Comparison of ENCODE assay signal across 23 mouse cellular contexts in the genomic region with DNA sequence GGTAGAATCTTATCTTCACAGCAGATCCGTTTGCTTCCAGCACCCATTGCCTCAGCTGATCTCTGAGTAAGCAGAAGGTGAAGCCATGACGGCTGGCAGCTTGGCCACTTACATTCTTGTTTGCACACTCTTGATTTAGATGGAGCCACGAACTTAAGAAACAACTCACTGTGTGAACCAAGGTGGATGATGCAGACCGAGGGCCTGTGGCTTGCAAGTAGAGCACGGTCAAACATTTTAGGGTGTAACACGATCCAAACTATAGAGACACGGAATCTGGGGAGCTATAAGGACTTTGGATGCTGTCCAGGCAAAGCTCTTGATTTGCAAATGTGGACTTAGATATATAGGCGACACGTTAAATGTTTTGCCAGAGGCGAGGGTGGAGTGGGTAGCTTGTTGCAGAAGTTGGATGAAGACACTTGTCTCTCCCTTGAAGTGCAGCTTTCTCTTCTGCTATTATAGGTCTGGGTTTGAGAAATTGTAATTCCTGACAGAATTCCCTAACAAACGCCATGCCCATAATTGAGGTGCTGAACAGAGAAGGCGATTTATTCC.
A peak's percentile ranks its signal among the peaks of the same experiment; 100 is the strongest.
DNase-seq lines count a peak whose midpoint lies in the region; ATAC-seq lines count a peak whose summit lies in the region.
"Had no signal": no experiment of that assay in that cellular context is flagged by ENCODE, and none has a peak within 500 bp of the region (broad histone marks: within the 10 kb centered on the region; RNA-seq: fewer than 3 reads in every experiment).

No protein-coding gene starts in this region.

- H3K4me1 ChIP-seq in limb, embryonic 12.5 days (replicated peaks): peaks cover 21% of the 10 kb centered on the region
- H3K4me1 ChIP-seq in limb, embryonic 10.5 days: peaks cover 28% of the 10 kb centered on the region
- H3K4me1 ChIP-seq in limb, embryonic 13.5 days: peaks cover 19% of the 10 kb centered on the region

- no peaks in the 10 kb centered on the region for H3K36me3 ChIP-seq in limb, embryonic 12.5 days
- no peaks in the 10 kb centered on the region for H3K36me3 ChIP-seq in limb, embryonic 10.5 days
- no peaks in the 10 kb centered on the region for H3K36me3 ChIP-seq in limb, embryonic 13.5 days
- H3K36me3 ChIP-seq: embryonic facial prominence, embryonic 12.5 days; forebrain, embryonic 12.5 days; heart, embryonic 15.5 days; hindbrain, embryonic 13.5 days had no signal

- H3K9ac ChIP-seq in limb, embryonic 12.5 days (replicated peaks): no peak overlapping the region
- H3K9ac ChIP-seq in limb, embryonic 13.5 days: no peak overlapping the region
- H3K9ac ChIP-seq: embryonic facial prominence, embryonic 12.5 days; forebrain, embryonic 12.5 days; heart, embryonic 15.5 days; hindbrain, embryonic 13.5 days had no signal

- no peaks in the 10 kb centered on the region for H3K9me3 ChIP-seq in limb, embryonic 12.5 days
- no peaks in the 10 kb centered on the region for H3K9me3 ChIP-seq in limb, embryonic 10.5 days (replicated peaks)
- H3K9me3 ChIP-seq in limb, embryonic 13.5 days: no peaks in the 10 kb centered on the region
- H3K9me3 ChIP-seq: embryonic facial prominence, embryonic 12.5 days; forebrain, embryonic 12.5 days; heart, embryonic 15.5 days; hindbrain, embryonic 13.5 days had no signal

- ATAC-seq in frontal cortex, adult (ENCODE audit: low TSS enrichment): peak; percentile 94
- ATAC-seq in limb, embryonic 12.5 days (ENCODE audit: insufficient number of reproducible peaks, insufficient read depth, low FRiP score, low TSS enrichment, low read depth): no peak
- peak; percentile 54; the same call in 1 of the 2 replicates for ATAC-seq in limb, embryonic 13.5 days (ENCODE audit: low FRiP score, low read depth)
- ATAC-seq: forebrain, embryonic 16.5 days; hindbrain, postnatal 0 days; Patski had no signal

- no peak overlapping the region for H3K4me3 ChIP-seq in limb, embryonic 12.5 days (replicated peaks)
- H3K4me3 ChIP-seq in limb, embryonic 10.5 days: no peak overlapping the region
- no peak overlapping the region for H3K4me3 ChIP-seq in limb, embryonic 13.5 days
- H3K4me3 ChIP-seq: embryonic facial prominence, embryonic 12.5 days; forebrain, embryonic 12.5 days; gastrocnemius, adult 2 months; heart, embryonic 15.5 days; hindbrain, embryonic 13.5 days had no signal

- H3K27me3 ChIP-seq in limb, embryonic 12.5 days: 0 out of 2 replicates have a peak, but pooled peaks cover 3% of the 10 kb centered on the region
- H3K27me3 ChIP-seq in limb, embryonic 10.5 days (ENCODE audit: low read depth, poor library complexity, severe bottlenecking): no peaks in the 10 kb centered on the region
- H3K27me3 ChIP-seq in limb, embryonic 13.5 days: no peaks in the 10 kb centered on the region
- H3K27me3 ChIP-seq: embryonic facial prominence, embryonic 12.5 days; forebrain, embryonic 12.5 days; heart, embryonic 15.5 days; hindbrain, embryonic 13.5 days; Patski had no signal

- peak overlapping the region; percentile 53; the same call in 1 of the 2 replicates for H3K27ac ChIP-seq in limb, embryonic 12.5 days
- H3K27ac ChIP-seq in limb, embryonic 10.5 days: no peak overlapping the region
- H3K27ac ChIP-seq in limb, embryonic 13.5 days: peak overlapping the region; percentile 6; the same call in 1 of the 2 replicates
- H3K27ac ChIP-seq: embryonic facial prominence, embryonic 12.5 days; forebrain, embryonic 12.5 days; gastrocnemius, adult 2 months; heart, embryonic 15.5 days; hindbrain, embryonic 13.5 days; hindbrain, postnatal 0 days had no signal

- WGBS in limb, embryonic 12.5 days: 46% methylated on average over 12 of the region's 12 CpGs
- 81% methylated on average over 12 of the region's 12 CpGs for WGBS in limb, embryonic 10.5 days
- WGBS in limb, embryonic 13.5 days: 33% methylated on average over 12 of the region's 12 CpGs

- H3K4me2 ChIP-seq in limb, embryonic 12.5 days: no peak overlapping the region
- H3K4me2 ChIP-seq in limb, embryonic 13.5 days (replicated peaks): no peak overlapping the region
- H3K4me2 ChIP-seq: embryonic facial prominence, embryonic 12.5 days; forebrain, embryonic 12.5 days; heart, embryonic 11.5 days; heart, embryonic 15.5 days; hindbrain, embryonic 13.5 days had no signal

- no peak for DNase-seq in frontal cortex, postnatal 14 days (ENCODE audit: low spot score in 2 of 2)
- DNase-seq in limb, embryonic 10.5 days (ENCODE audit: low spot score): no peak
- DNase-seq in NIH3T3 (ENCODE audit: low read depth): peak; percentile 5
- DNase-seq in embryo, embryonic 11 days: no peak
- DNase-seq: adrenal gland, adult 2 months; adrenal gland, postnatal 25 days; cerebellum, adult 2 months; cerebellum, postnatal 10 days; gastrocnemius, adult 2 months; gastrocnemius, postnatal 36 days; heart, adult 18-20 months; heart, postnatal 14 days had no signal
